Mouse (Mus musculus) heart, embryonic 11.5 days (tissue): ENCODE measurements around the gene Fbxl13. TPM values are rescaled to one million over a fixed set of nuclear protein-coding genes. Genes with fewer than 3 reads are reported as not detected.

Experiments
- polyA plus RNA-seq: library from polyadenylated mRNA; unstranded; fragments of >200 nt; fragmentation: Nextera tagmentation; extraction: Ambion mirVana; gene quantifications from 2 replicates; pipeline ENCODE4 v1.2.1, GENCODE M21; 2014

The Fbxl13 gene
- polyA plus RNA-seq, 1 experiment from 2014 or later, result 0.06 TPM

Other genes starting within 250 kb of the Fbxl13 start
- gene Ccdc146, start 221.0 kb downstream of the Fbxl13 start, polyA plus RNA-seq, result 2.2 TPM in 2 replicates
- gene Fam185a, start 220.7 kb downstream of the Fbxl13 start, polyA plus RNA-seq, result 8.0 and 10.0 TPM in 2 replicates
- 5.0 and 5.1 TPM in 2 replicates for gene Lrrc17, start 102.1 kb downstream of the Fbxl13 start, polyA plus RNA-seq
- gene Armc10, start 179 bp upstream of the Fbxl13 start, polyA plus RNA-seq, result 26.1 and 30.3 TPM in 2 replicates
- gene Napepld, start 55.8 kb upstream of the Fbxl13 start, polyA plus RNA-seq, result 4.2 and 5.2 TPM in 2 replicates
- 133 and 136 TPM in 2 replicates for gene Pmpcb, start 91.5 kb upstream of the Fbxl13 start, polyA plus RNA-seq
- gene Dnajc2, start 139.6 kb upstream of the Fbxl13 start, polyA plus RNA-seq, result 60.4 and 71.5 TPM in 2 replicates
- 165 and 176 TPM in 2 replicates for gene Psmc2, start 139.6 kb upstream of the Fbxl13 start, polyA plus RNA-seq
- gene Slc26a5, start 220.0 kb upstream of the Fbxl13 start, polyA plus RNA-seq, result not detected in 2 replicates